14 mouse cellular contexts compared by ENCODE assay signal in genomic region chr3:121460473-121461193, GRCm38 (mm10). TPM values are rescaled to one million over a fixed set of nuclear protein-coding genes. Genes with fewer than 3 reads are reported as not detected.
A peak's percentile ranks its signal among the peaks of the same experiment; 100 is the strongest.
DNase-seq lines count a peak whose midpoint lies in the region; ATAC-seq and TF ChIP-seq lines count a peak whose summit lies in the region.
"Had no signal": no experiment of that assay in that cellular context is flagged by ENCODE, and none has a peak within 500 bp of the region (broad histone marks: within the 10 kb centered on the region; RNA-seq: fewer than 3 reads in every experiment).

No protein-coding gene starts in this region.

- DNase-seq in heart, adult 9 months (ENCODE audit: low spot score in 2 of 2) = no peak
- DNase-seq in R1 (ENCODE audit: low read depth, low spot score) = peak; percentile 62
- no peak for DNase-seq in thymus, adult 2 months
- DNase-seq in layer of hippocampus, adult 2 months (ENCODE audit: low spot score in 2 of 2) = no peak
- DNase-seq in adrenal gland, postnatal 4 days (ENCODE audit: low spot score in 2 of 2) = no peak
- DNase-seq: kidney, adult 2 months; layer of hippocampus, adult 9-11 months had no signal

- no peak overlapping the region for H3K4me3 ChIP-seq in heart, embryonic 13.5 days
- no peak overlapping the region for H3K4me3 ChIP-seq in intestine, embryonic 16.5 days (ENCODE audit: low read length)
- H3K4me3 ChIP-seq in thymus, adult 2 months (ENCODE audit: control insufficient read depth, insufficient read depth, low read length) = no peak overlapping the region
- H3K4me3 ChIP-seq in layer of hippocampus, adult 2 months = no peak overlapping the region
- H3K4me3 ChIP-seq: forebrain, embryonic 13.5 days; hindbrain, embryonic 12.5 days; midbrain, embryonic 13.5 days had no signal

- no peak overlapping the region for H3K4me2 ChIP-seq in heart, embryonic 13.5 days
- H3K4me2 ChIP-seq in intestine, embryonic 16.5 days (ENCODE audit: low read depth, low read length) = no peak overlapping the region
- H3K4me2 ChIP-seq: forebrain, embryonic 13.5 days; heart, embryonic 11.5 days; hindbrain, embryonic 12.5 days; midbrain, embryonic 13.5 days had no signal

- no peak for ATAC-seq in heart, embryonic 13.5 days (ENCODE audit: extremely low read depth, insufficient number of reproducible peaks, low FRiP score, low TSS enrichment)
- peak; percentile 53 for ATAC-seq in intestine, embryonic 16.5 days
- peak; percentile 56 for ATAC-seq in megakaryocyte, adult 5-6 weeks (ENCODE audit: poor library complexity, severe bottlenecking)
- ATAC-seq: forebrain, embryonic 13.5 days; midbrain, embryonic 13.5 days had no signal

- H3K4me1 ChIP-seq in heart, embryonic 13.5 days = peaks cover 24% of the 10 kb centered on the region
- H3K4me1 ChIP-seq in intestine, embryonic 16.5 days (ENCODE audit: control insufficient read depth, insufficient read depth, low read length) = no peaks in the 10 kb centered on the region
- H3K4me1 ChIP-seq in thymus, adult 2 months (replicated peaks; ENCODE audit: control insufficient read depth, insufficient read depth, low read length) = no peaks in the 10 kb centered on the region; the same call in 1 of the 2 replicates

- no peak for TF ChIP-seq CTCF in thymus, adult 2 months (IDR thresholded peaks at IDR 0.05; ENCODE audit: borderline replicate concordance, control insufficient read depth, extremely low read depth, insufficient read depth, low read length, poor library complexity)
- TF ChIP-seq CTCF in layer of hippocampus, adult 2 months (conservative IDR thresholded peaks at IDR 0.05) = no peak

- H3K9ac ChIP-seq in heart, embryonic 13.5 days = no peak overlapping the region
- no peak overlapping the region for H3K9ac ChIP-seq in intestine, embryonic 16.5 days (ENCODE audit: low read depth, low read length)
- H3K9ac ChIP-seq: forebrain, embryonic 13.5 days; hindbrain, embryonic 12.5 days; midbrain, embryonic 13.5 days had no signal

- H3K27me3 ChIP-seq in heart, embryonic 13.5 days (replicated peaks) = no peaks in the 10 kb centered on the region
- no peaks in the 10 kb centered on the region for H3K27me3 ChIP-seq in intestine, embryonic 16.5 days (replicated peaks; ENCODE audit: control insufficient read depth, insufficient read depth, low read length)
- H3K27me3 ChIP-seq in thymus, adult 2 months (ENCODE audit: control insufficient read depth, insufficient read depth, low read length) = no peaks in the 10 kb centered on the region
- H3K27me3 ChIP-seq: forebrain, embryonic 13.5 days; hindbrain, embryonic 12.5 days; midbrain, embryonic 13.5 days had no signal

- TF ChIP-seq POLR2A in thymus, adult 2 months (IDR thresholded peaks at IDR 0.05; ENCODE audit: control insufficient read depth, extremely low read depth, insufficient read depth, low read length, poor library complexity) = no peak

- WGBS in heart, embryonic 13.5 days = 64% methylated on average over 16 of the region's 16 CpGs
- 74% methylated on average over 16 of the region's 16 CpGs for WGBS in intestine, embryonic 16.5 days
- 94% methylated on average over 16 of the region's 16 CpGs for WGBS in thymus, adult 2 months

- H3K9me3 ChIP-seq in heart, embryonic 13.5 days = no peaks in the 10 kb centered on the region
- H3K9me3 ChIP-seq in intestine, embryonic 16.5 days (ENCODE audit: control insufficient read depth, low read length) = no peaks in the 10 kb centered on the region
- H3K9me3 ChIP-seq: forebrain, embryonic 13.5 days; hindbrain, embryonic 12.5 days; midbrain, embryonic 13.5 days had no signal

- 0 out of 2 replicates have a peak overlapping the region, but pooled peaks have one; percentile 12 for H3K27ac ChIP-seq in heart, embryonic 13.5 days (replicated peaks)
- no peak overlapping the region for H3K27ac ChIP-seq in intestine, embryonic 16.5 days (ENCODE audit: low read length)
- H3K27ac ChIP-seq in thymus, adult 2 months (ENCODE audit: control insufficient read depth, insufficient read depth, low read length) = no peak overlapping the region
- H3K27ac ChIP-seq in layer of hippocampus, adult 2 months = no peak overlapping the region
- H3K27ac ChIP-seq: forebrain, embryonic 13.5 days; hindbrain, embryonic 12.5 days; midbrain, embryonic 13.5 days had no signal

- peaks cover 61% of the 10 kb centered on the region for H3K36me3 ChIP-seq in heart, embryonic 13.5 days
- H3K36me3 ChIP-seq in intestine, embryonic 16.5 days (ENCODE audit: control insufficient read depth, insufficient read depth, low read length) = peaks cover 26% of the 10 kb centered on the region
- H3K36me3 ChIP-seq in thymus, adult 2 months (ENCODE audit: control insufficient read depth, insufficient read depth, low read length) = peaks cover 16% of the 10 kb centered on the region

RNA-seq across cellular contexts. Expression of gene Cnn3, which starts 34.3 kb away (rescaled TPM):
- 400 and 416 TPM in 2 replicates for polyA plus RNA-seq in heart, embryonic 13.5 days (2015; fragmentation: Nextera tagmentation; extraction: Ambion mirVana)
- 334 and 375 TPM in 2 replicates for polyA plus RNA-seq in intestine, embryonic 16.5 days (2015; fragmentation: Nextera tagmentation; extraction: Ambion mirVana)
- total RNA-seq in megakaryocyte, adult 5-6 weeks (2015) = 14.5 and 19.5 TPM in 2 replicates
- 11.3 and 13.3 TPM in 2 replicates for total RNA-seq in megakaryocyte, adult 5-6 weeks (2017)
- polyA plus RNA-seq in thymus, adult 2 months (2012; rRNA removed) = 199 and 212 TPM in 2 replicates
- total RNA-seq in layer of hippocampus, adult 2 months (2021) = 100 to 1,000 TPM in 1 of 2 experiments, 10 to 100 TPM in 1; 100.0 to 108 TPM
- 100 to 1,000 TPM; 191 to 207 TPM for total RNA-seq in adrenal gland, postnatal 4 days (2021)

Comparison
In these comparisons a context has a peak if more than half of its experiments do, and no peak if none do; other contexts are left out.
1. RNA of gene Cnn3, which starts 34.3 kb away (total RNA-seq): 191 to 207 TPM in adrenal gland, postnatal 4 days and 100.0 to 108 TPM in layer of hippocampus, adult 2 months; 11.3 to 19.5 TPM in megakaryocyte, adult 5-6 weeks; every median in the first group is over 4 times any median in the second.